Comparison of ENCODE assay signal across 10 mouse cellular contexts in genomic region chr8:83895894-83896293, GRCm38 (mm10). TPM values are rescaled to one million over a fixed set of nuclear protein-coding genes. Genes with fewer than 3 reads are reported as not detected.
DNase-seq lines count a peak whose midpoint lies in the region; ATAC-seq and TF ChIP-seq lines count a peak whose summit lies in the region.
"Had no signal": no experiment of that assay in that cellular context is flagged by ENCODE, and none has a peak within 500 bp of the region (broad histone marks: within the 10 kb centered on the region; RNA-seq: fewer than 3 reads in every experiment).

No protein-coding gene starts in this region.

- no peak for ATAC-seq in liver, postnatal 0 days

- no peaks in the 10 kb centered on the region for H3K4me1 ChIP-seq in MEL (ENCODE audit: control insufficient read depth in 1 of 2, insufficient read depth in 2 of 2, low read length in 2 of 2)
- peaks cover 9% of the 10 kb centered on the region; the same call in 1 of the 2 replicates for H3K4me1 ChIP-seq in liver, postnatal 0 days (ENCODE audit: insufficient read depth)

- no peak overlapping the region for H3K4me2 ChIP-seq in liver, postnatal 0 days (ENCODE audit: low read depth, low read length)
- H3K4me2 ChIP-seq: embryonic facial prominence, embryonic 12.5 days; liver, embryonic 15.5 days had no signal

- peak; percentile 70 to 98 (median 93) for TF ChIP-seq CTCF in MEL (IDR thresholded peaks at IDR 0.05 in 2 of 3, conservative IDR thresholded peaks at IDR 0.05 in 1 of 3; ENCODE audit: control insufficient read depth in 1 of 3, insufficient read depth in 1 of 3, low read depth in 2 of 3, low read length in 3 of 3, poor library complexity in 1 of 3, severe bottlenecking in 1 of 3)
- TF ChIP-seq CTCF in liver, postnatal 0 days (IDR thresholded peaks at IDR 0.05; ENCODE audit: low read depth), result peak; percentile 92

- no peak overlapping the region for H3K4me3 ChIP-seq in MEL (ENCODE audit: control insufficient read depth in 1 of 2, insufficient read depth in 1 of 2, low read depth in 2 of 2, low read length in 2 of 2)
- H3K4me3 ChIP-seq in liver, postnatal 0 days (ENCODE audit: low read depth, low read length), result no peak overlapping the region
- H3K4me3 ChIP-seq: embryonic facial prominence, embryonic 12.5 days; liver, embryonic 15.5 days had no signal

- peaks cover 5% of the 10 kb centered on the region for H3K79me2 ChIP-seq in MEL (ENCODE audit: control insufficient read depth, insufficient read depth, low read length, poor library complexity)

- peak; percentile 27 for DNase-seq in gastrocnemius, postnatal 14 days
- DNase-seq in gastrocnemius, postnatal 36 days, result no peak
- DNase-seq in 3T3-L1 (ENCODE audit: low read depth, low spot score) (peak; percentile 82), MEL (ENCODE audit: low read depth, low spot score) (peak; percentile 85)
- peak; percentile 80 for DNase-seq in embryo, embryonic 10.5 days (ENCODE audit: low spot score)
- DNase-seq in liver, postnatal 0 days, result peak; percentile 42
- DNase-seq in thymus, postnatal 0 days (ENCODE audit: low spot score), result peak; percentile 59
- DNase-seq in left cerebral cortex, adult 8-10 months (ENCODE audit: low spot score in 2 of 2), result no peak

- TF ChIP-seq EP300 in MEL (IDR thresholded peaks at IDR 0.05; ENCODE audit: low read depth in 1 of 2, low read length in 2 of 2), result peak in 1 of 2 experiments; percentile 17; a peak in 1 of 4 replicates
- TF ChIP-seq EP300 in liver, postnatal 0 days (IDR thresholded peaks at IDR 0.05; ENCODE audit: low read depth), result no peak

- no peak overlapping the region for H3K9ac ChIP-seq in MEL (ENCODE audit: control insufficient read depth, low read depth, low read length, poor library complexity, severe bottlenecking)
- H3K9ac ChIP-seq in liver, postnatal 0 days (replicated peaks), result no peak overlapping the region
- H3K9ac ChIP-seq: embryonic facial prominence, embryonic 12.5 days; liver, embryonic 15.5 days had no signal

- peak; percentile 53 for TF ChIP-seq RAD21 in MEL (IDR thresholded peaks at IDR 0.05; ENCODE audit: low read depth, low read length)

- 13% methylated on average over 5 of the region's 5 CpGs for WGBS in liver, postnatal 0 days (ENCODE audit: insufficient replicate concordance)

- intact Hi-C loops in gastrocnemius, postnatal 14 days (cut with DNase I; ENCODE audit: low total_unique reads), result loop anchor here (5.0 kb wide), 1 partner anchor 174 kb away; no protein-coding TSS in a partner anchor
- intact Hi-C loops in gastrocnemius, postnatal 36 days (cut with DNase I), result loop anchor here (5.0 kb wide), 2 partner anchors 61 to 234 kb away; partner anchors contain the start of genes Asf1b and Gm10644

- no peaks in the 10 kb centered on the region for H3K36me3 ChIP-seq in MEL (ENCODE audit: control insufficient read depth in 1 of 2, insufficient read depth in 2 of 2, low read length in 2 of 2)
- H3K36me3 ChIP-seq in liver, postnatal 0 days (replicated peaks; ENCODE audit: insufficient read depth, low read length), result no peaks in the 10 kb centered on the region
- H3K36me3 ChIP-seq: embryonic facial prominence, embryonic 12.5 days; liver, embryonic 15.5 days had no signal

- H3K9me3 ChIP-seq in MEL (replicated peaks; ENCODE audit: insufficient read depth, low read length), result no peaks in the 10 kb centered on the region
- no peaks in the 10 kb centered on the region for H3K9me3 ChIP-seq in liver, postnatal 0 days (ENCODE audit: low read length)
- H3K9me3 ChIP-seq: embryonic facial prominence, embryonic 12.5 days; liver, embryonic 15.5 days had no signal

- no peak for TF ChIP-seq POLR2A in MEL (IDR thresholded peaks at IDR 0.05; ENCODE audit: control insufficient read depth in 1 of 2, insufficient read depth in 1 of 2, low read depth in 1 of 2, low read length in 2 of 2, poor library complexity in 1 of 2)

- no peaks in the 10 kb centered on the region for H3K27me3 ChIP-seq in MEL (ENCODE audit: control insufficient read depth in 1 of 2, insufficient read depth in 2 of 2, low read length in 2 of 2)
- peaks cover 47% of the 10 kb centered on the region for H3K27me3 ChIP-seq in liver, postnatal 0 days (ENCODE audit: insufficient read depth, low read length)

- H3K27ac ChIP-seq in MEL (ENCODE audit: control insufficient read depth, low read depth, low read length), result no peak overlapping the region
- no peak overlapping the region for H3K27ac ChIP-seq in liver, postnatal 0 days (ENCODE audit: low read depth)
- H3K27ac ChIP-seq: embryonic facial prominence, embryonic 12.5 days; liver, embryonic 15.5 days had no signal

TF ChIP-seq in MEL, 35 proteins besides CTCF, POLR2A, EP300 and RAD21:
- TF ChIP-seq USF1 (IDR thresholded peaks at IDR 0.05; ENCODE audit: low read depth, low read length), result no peak
- TF ChIP-seq UBTF (IDR thresholded peaks at IDR 0.05; ENCODE audit: borderline replicate concordance, insufficient read depth, low read depth, low read length), result no peak
- peak; percentile 90 for TF ChIP-seq SMC3 (IDR thresholded peaks at IDR 0.05; ENCODE audit: low read depth, low read length)
- peak; percentile 34; the same call in 1 of the 2 replicates for TF ChIP-seq RCOR1 (IDR thresholded peaks at IDR 0.05; ENCODE audit: low read depth, low read length)
- TF ChIP-seq ZC3H11A (IDR thresholded peaks at IDR 0.05; ENCODE audit: low read depth, low read length), result peak; percentile 48; the same call in 1 of the 2 replicates
- TF ChIP-seq BHLHE40 (IDR thresholded peaks at IDR 0.05; ENCODE audit: borderline replicate concordance, low read depth, low read length), result no peak
- peak; percentile 44; the same call in 1 of the 2 replicates for TF ChIP-seq SIN3A (IDR thresholded peaks at IDR 0.05; ENCODE audit: low read length)
- no peak for TF ChIP-seq JUND (IDR thresholded peaks at IDR 0.05; ENCODE audit: low read depth, low read length)
- peak; percentile 36; the same call in 1 of the 2 replicates for TF ChIP-seq TBP (IDR thresholded peaks at IDR 0.05; ENCODE audit: low read depth, low read length)
- peak; percentile 79 for TF ChIP-seq GATA1 (IDR thresholded peaks at IDR 0.05; ENCODE audit: low read depth, low read length)
- TF ChIP-seq MAFK (IDR thresholded peaks at IDR 0.05; ENCODE audit: borderline replicate concordance, low read depth, low read length), result no peak
- no peak for TF ChIP-seq NELFE (IDR thresholded peaks at IDR 0.05; ENCODE audit: low read depth, low read length)
- TF ChIP-seq ZNF384 (IDR thresholded peaks at IDR 0.05; ENCODE audit: low read depth, low read length), result no peak
- no peak for TF ChIP-seq POLR2AphosphoS2 (IDR thresholded peaks at IDR 0.05; ENCODE audit: low read length)
- no peak for TF ChIP-seq CHD2 (IDR thresholded peaks at IDR 0.05; ENCODE audit: low read length)

RNA-seq across cellular contexts. Expression of gene Adgrl1, which starts 4.0 kb away (rescaled TPM):
- 10 to 100 TPM; 16.2 to 17.2 TPM for total RNA-seq in gastrocnemius, postnatal 14 days (2021)
- total RNA-seq in gastrocnemius, postnatal 36 days (2021), result 10 to 100 TPM; 20.8 to 26.0 TPM
- total RNA-seq in MEL (2012; rRNA removed), result 17.7 and 21.7 TPM in 2 replicates
- 10 to 100 TPM in 1 of 2 experiments, not detected in 1; 35.3 TPM for polyA plus RNA-seq in MEL (2012; ENCODE audit: insufficient read depth in 1 of 2, insufficient read length in 2 of 2, low read depth in 1 of 2, low replicate concordance in 2 of 2, missing spikeins in 1 of 2)
- polyA plus RNA-seq in liver, postnatal 0 days (2015; fragmentation: Nextera tagmentation; extraction: Ambion mirVana), result 0.96 and 1.5 TPM in 2 replicates
- polyA plus RNA-seq in thymus, postnatal 0 days (2015; fragmentation: Nextera tagmentation; extraction: Ambion mirVana), result 7.8 and 14.3 TPM in 2 replicates
- total RNA-seq in left cerebral cortex, adult 8-10 months (2022), result 100 to 1,000 TPM; 330 to 370 (median 359) TPM

RNA-seq across cellular contexts. Expression of gene Gm10644, which starts 59.1 kb away (rescaled TPM):
- under 1 TPM; 0.11 to 0.14 TPM for total RNA-seq in gastrocnemius, postnatal 14 days (2021)
- under 1 TPM; 0.27 to 0.56 TPM for total RNA-seq in gastrocnemius, postnatal 36 days (2021)
- 0.29 and 0.35 TPM in 2 replicates for total RNA-seq in MEL (2012; rRNA removed)
- under 1 TPM in 1 of 2 experiments, not detected in 1; 0.49 TPM for polyA plus RNA-seq in MEL (2012; ENCODE audit: insufficient read depth in 1 of 2, insufficient read length in 2 of 2, low read depth in 1 of 2, low replicate concordance in 2 of 2, missing spikeins in 1 of 2)
- polyA plus RNA-seq in liver, postnatal 0 days (2015; fragmentation: Nextera tagmentation; extraction: Ambion mirVana), result 0.14 and 0.29 TPM in 2 replicates
- polyA plus RNA-seq in thymus, postnatal 0 days (2015; fragmentation: Nextera tagmentation; extraction: Ambion mirVana), result 0.10 and 0.18 TPM in 2 replicates
- under 1 TPM; 0.26 to 0.76 (median 0.34) TPM for total RNA-seq in left cerebral cortex, adult 8-10 months (2022)

RNA-seq across cellular contexts. Expression of gene Asf1b, which starts 59.4 kb away (rescaled TPM):
- 1 to 10 TPM; 2.0 to 3.1 TPM for total RNA-seq in gastrocnemius, postnatal 14 days (2021)
- under 1 TPM; 0.42 to 0.71 TPM for total RNA-seq in gastrocnemius, postnatal 36 days (2021)
- total RNA-seq in MEL (2012; rRNA removed), result 84.3 and 90.4 TPM in 2 replicates
- 100 to 1,000 TPM; 113 to 137 TPM for polyA plus RNA-seq in MEL (2012; ENCODE audit: insufficient read depth in 1 of 2, insufficient read length in 2 of 2, low read depth in 1 of 2, low replicate concordance in 2 of 2, missing spikeins in 1 of 2)
- 50.6 and 55.4 TPM in 2 replicates for polyA plus RNA-seq in liver, postnatal 0 days (2015; fragmentation: Nextera tagmentation; extraction: Ambion mirVana)
- polyA plus RNA-seq in thymus, postnatal 0 days (2015; fragmentation: Nextera tagmentation; extraction: Ambion mirVana), result 117 and 135 TPM in 2 replicates
- total RNA-seq in left cerebral cortex, adult 8-10 months (2022), result 1 to 10 TPM in 3 of 4 experiments, under 1 TPM in 1; 0.83 to 1.1 (median 1.0) TPM

Comparison
In these comparisons a context has a peak if more than half of its experiments do, and no peak if none do; other contexts are left out.
1. DNase-seq: peak in gastrocnemius, postnatal 14 days (single experiment), 3T3-L1 (single experiment), MEL (single experiment), embryo, embryonic 10.5 days (single experiment), liver, postnatal 0 days (single experiment) and thymus, postnatal 0 days (single experiment); none in gastrocnemius, postnatal 36 days (0 of 2) and left cerebral cortex, adult 8-10 months (0 of 2).
2. RNA of gene Adgrl1, which starts 4.0 kb away (total RNA-seq): 330 to 370 TPM in left cerebral cortex, adult 8-10 months; 20.8 to 26.0 TPM in gastrocnemius, postnatal 36 days, 17.7 to 21.7 TPM in MEL and 16.2 to 17.2 TPM in gastrocnemius, postnatal 14 days; every median in the first group is over 10 times any median in the second.
3. RNA of gene Asf1b, which starts 59.4 kb away (total RNA-seq): 84.3 to 90.4 TPM in MEL; 2.0 to 3.1 TPM in gastrocnemius, postnatal 14 days, 0.83 to 1.1 TPM in left cerebral cortex, adult 8-10 months and 0.42 to 0.71 TPM in gastrocnemius, postnatal 36 days; every median in the first group is over 10 times any median in the second.